Mouse (Mus musculus): ENCODE data around the gene Cfi.

- TF ChIP-seq CTCF (IDR thresholded peaks at IDR 0.05; ENCODE audit: low read depth) = no peak
- TF ChIP-seq EP300 (IDR thresholded peaks at IDR 0.05; ENCODE audit: low read depth) = no peak
Measured at GRCm38 (mm10) chr3:129827691-129828090, 8.0 kb upstream of the Cfi start.

Data from liver, embryonic 14.5 days (tissue).